Mouse (Mus musculus): ENCODE data around the gene Srebf2. TPM values are rescaled to one million over a fixed set of nuclear protein-coding genes. Genes with fewer than 3 reads are reported as not detected.

The Srebf2 gene
- polyA plus RNA-seq, 1 experiment from 2014 or later, result 101 TPM

- 96% methylated on average over 10 of the region's 10 CpGs for WGBS
- peaks cover 35% of the 10 kb centered on the region for H3K4me1 ChIP-seq (replicated peaks; ENCODE audit: control insufficient read depth, insufficient read depth, low read length)
- H3K27me3 ChIP-seq (replicated peaks; ENCODE audit: control insufficient read depth, insufficient read depth, low read length), result no peaks in the 10 kb centered on the region; the same call in 1 of the 2 replicates
- DNase-seq (ENCODE audit: low spot score) (no peak), ATAC-seq (replicated peaks; ENCODE audit: low FRiP score) (no peak)
- H3K27ac ChIP-seq (ENCODE audit: low read depth, low read length), result no peak overlapping the region
- H3K4me3 ChIP-seq (ENCODE audit: low read depth, low read length), result no peak overlapping the region
- no peak overlapping the region for H3K4me2 ChIP-seq
- no peaks in the 10 kb centered on the region for H3K9me3 ChIP-seq (ENCODE audit: control insufficient read depth, low read length)
- H3K36me3 ChIP-seq (ENCODE audit: control insufficient read depth, insufficient read depth, low read length), result peaks cover 49% of the 10 kb centered on the region
- no peak overlapping the region for H3K9ac ChIP-seq (ENCODE audit: low read depth, low read length)
Measured at GRCm38 (mm10) chr15:82188481-82189240, 41.7 kb downstream of the Srebf2 start.

GRCm38 (mm10) chr15:82192617-82193016, 45.6 kb downstream of the Srebf2 start:
- H3K4me2 ChIP-seq, result no peak overlapping the region
- H3K27ac ChIP-seq (ENCODE audit: low read depth, low read length), result no peak overlapping the region
- no peaks in the 10 kb centered on the region for H3K27me3 ChIP-seq (replicated peaks; ENCODE audit: control insufficient read depth, insufficient read depth, low read length)
- no peak overlapping the region for H3K9ac ChIP-seq (ENCODE audit: low read depth, low read length)
- DNase-seq (ENCODE audit: low spot score) (no peak), ATAC-seq (replicated peaks; ENCODE audit: low FRiP score) (no peak)
- H3K4me3 ChIP-seq (ENCODE audit: low read depth, low read length), result no peak overlapping the region
- peaks cover 64% of the 10 kb centered on the region for H3K36me3 ChIP-seq (ENCODE audit: control insufficient read depth, insufficient read depth, low read length)
- 84% methylated on average over 8 of the region's 8 CpGs for WGBS
- H3K9me3 ChIP-seq (ENCODE audit: control insufficient read depth, low read length), result no peaks in the 10 kb centered on the region
- H3K4me1 ChIP-seq (replicated peaks; ENCODE audit: control insufficient read depth, insufficient read depth, low read length), result no peaks in the 10 kb centered on the region

GRCm38 (mm10) chr15:82196300-82196699, 49.3 kb downstream of the Srebf2 start:
- Histone ChIP-seq H3K36me3 (ENCODE audit: control insufficient read depth, insufficient read depth, low read length) (peaks cover 61% of the 10 kb centered on the region), H3K9me3 (ENCODE audit: control insufficient read depth, low read length) (no peaks in the 10 kb centered on the region), H3K27ac (ENCODE audit: low read depth, low read length) (no peak overlapping the region), H3K4me3 (ENCODE audit: low read depth, low read length) (no peak overlapping the region), H3K4me2 (no peak overlapping the region), H3K9ac (ENCODE audit: low read depth, low read length) (no peak overlapping the region), H3K27me3 (replicated peaks; ENCODE audit: control insufficient read depth, insufficient read depth, low read length) (no peaks in the 10 kb centered on the region), H3K4me1 (replicated peaks; ENCODE audit: control insufficient read depth, insufficient read depth, low read length) (no peaks in the 10 kb centered on the region)
- ATAC-seq (replicated peaks; ENCODE audit: low FRiP score) (no peak), DNase-seq (ENCODE audit: low spot score) (no peak)
- whole genome bisulfite sequencing, result 83% methylated on average over 12 of the region's 12 CpGs

GRCm38 (mm10) chr15:82197246-82197750, 50.3 kb downstream of the Srebf2 start:
- DNase-seq (ENCODE audit: low spot score) (no peak), ATAC-seq (replicated peaks; ENCODE audit: low FRiP score) (no peak)
- 85% methylated on average over 10 of the region's 10 CpGs for WGBS
- Histone ChIP-seq H3K27ac (ENCODE audit: low read depth, low read length) (peak overlapping the region; percentile 21; the same call in 1 of the 2 replicates), H3K9ac (ENCODE audit: low read depth, low read length) (no peak overlapping the region), H3K4me2 (no peak overlapping the region), H3K27me3 (replicated peaks; ENCODE audit: control insufficient read depth, insufficient read depth, low read length) (no peaks in the 10 kb centered on the region), H3K4me3 (ENCODE audit: low read depth, low read length) (no peak overlapping the region), H3K9me3 (ENCODE audit: control insufficient read depth, low read length) (no peaks in the 10 kb centered on the region), H3K36me3 (ENCODE audit: control insufficient read depth, insufficient read depth, low read length) (peaks cover 61% of the 10 kb centered on the region), H3K4me1 (replicated peaks; ENCODE audit: control insufficient read depth, insufficient read depth, low read length) (no peaks in the 10 kb centered on the region)

- H3K36me3 ChIP-seq (ENCODE audit: control insufficient read depth, insufficient read depth, low read length), result peaks cover 57% of the 10 kb centered on the region
- DNase-seq (ENCODE audit: low spot score) (no peak), ATAC-seq (replicated peaks; ENCODE audit: low FRiP score) (no peak)
- H3K4me3 ChIP-seq (ENCODE audit: low read depth, low read length), result no peak overlapping the region
- no peak overlapping the region for H3K9ac ChIP-seq (ENCODE audit: low read depth, low read length)
- 73% methylated on average over 11 of the region's 11 CpGs for WGBS
- H3K27ac ChIP-seq (ENCODE audit: low read depth, low read length), result peak overlapping the region; percentile 36; the same call in 1 of the 2 replicates
- no peaks in the 10 kb centered on the region for H3K27me3 ChIP-seq (replicated peaks; ENCODE audit: control insufficient read depth, insufficient read depth, low read length)
- H3K4me2 ChIP-seq, result no peak overlapping the region
- no peaks in the 10 kb centered on the region for H3K9me3 ChIP-seq (ENCODE audit: control insufficient read depth, low read length)
- H3K4me1 ChIP-seq (replicated peaks; ENCODE audit: control insufficient read depth, insufficient read depth, low read length), result no peaks in the 10 kb centered on the region
Measured at GRCm38 (mm10) chr15:82197937-82198336, 51.0 kb downstream of the Srebf2 start.

- no peaks in the 10 kb centered on the region for H3K27me3 ChIP-seq (replicated peaks; ENCODE audit: control insufficient read depth, insufficient read depth, low read length)
- no peaks in the 10 kb centered on the region for H3K4me1 ChIP-seq (replicated peaks; ENCODE audit: control insufficient read depth, insufficient read depth, low read length)
- ATAC-seq (replicated peaks; ENCODE audit: low FRiP score), result no peak
- no peak overlapping the region for H3K4me2 ChIP-seq
- H3K4me3 ChIP-seq (ENCODE audit: low read depth, low read length), result no peak overlapping the region
- H3K9me3 ChIP-seq (ENCODE audit: control insufficient read depth, low read length), result no peaks in the 10 kb centered on the region
- H3K27ac ChIP-seq (ENCODE audit: low read depth, low read length), result peak overlapping the region; percentile 36; the same call in 1 of the 2 replicates
- WGBS, result 69% methylated on average over 7 of the region's 7 CpGs
- H3K9ac ChIP-seq (ENCODE audit: low read depth, low read length), result no peak overlapping the region
- H3K36me3 ChIP-seq (ENCODE audit: control insufficient read depth, insufficient read depth, low read length), result peaks cover 57% of the 10 kb centered on the region
- DNase-seq (ENCODE audit: low spot score), result no peak
Measured at GRCm38 (mm10) chr15:82198342-82198741, 51.4 kb downstream of the Srebf2 start.

- 86% methylated on average over 12 of the region's 12 CpGs for WGBS
- H3K27ac ChIP-seq (ENCODE audit: low read depth, low read length), result no peak overlapping the region
- peaks cover 52% of the 10 kb centered on the region for H3K36me3 ChIP-seq (ENCODE audit: control insufficient read depth, insufficient read depth, low read length)
- H3K9ac ChIP-seq (ENCODE audit: low read depth, low read length), result no peak overlapping the region
- no peak overlapping the region for H3K4me3 ChIP-seq (ENCODE audit: low read depth, low read length)
- H3K27me3 ChIP-seq (replicated peaks; ENCODE audit: control insufficient read depth, insufficient read depth, low read length), result no peaks in the 10 kb centered on the region
- no peak for DNase-seq (ENCODE audit: low spot score)
- ATAC-seq (replicated peaks; ENCODE audit: low FRiP score), result no peak
- H3K4me2 ChIP-seq, result no peak overlapping the region
- no peaks in the 10 kb centered on the region for H3K9me3 ChIP-seq (ENCODE audit: control insufficient read depth, low read length)
- no peaks in the 10 kb centered on the region for H3K4me1 ChIP-seq (replicated peaks; ENCODE audit: control insufficient read depth, insufficient read depth, low read length)
Measured at GRCm38 (mm10) chr15:82199546-82199945, 52.6 kb downstream of the Srebf2 start.

GRCm38 (mm10) chr15:82202086-82202485, 55.1 kb downstream of the Srebf2 start:
- Histone ChIP-seq H3K27me3 (replicated peaks; ENCODE audit: control insufficient read depth, insufficient read depth, low read length) (peaks cover 21% of the 10 kb centered on the region), H3K9ac (ENCODE audit: low read depth, low read length) (no peak overlapping the region), H3K27ac (ENCODE audit: low read depth, low read length) (no peak overlapping the region), H3K36me3 (ENCODE audit: control insufficient read depth, insufficient read depth, low read length) (peaks cover 32% of the 10 kb centered on the region), H3K4me3 (ENCODE audit: low read depth, low read length) (no peak overlapping the region), H3K4me1 (replicated peaks; ENCODE audit: control insufficient read depth, insufficient read depth, low read length) (0 out of 2 replicates have a peak, but pooled peaks cover 4% of the 10 kb centered on the region), H3K4me2 (no peak overlapping the region), H3K9me3 (ENCODE audit: control insufficient read depth, low read length) (no peaks in the 10 kb centered on the region)
- no peak for DNase-seq (ENCODE audit: low spot score)
- no peak for ATAC-seq (replicated peaks; ENCODE audit: low FRiP score)
- 87% methylated on average over 6 of the region's 6 CpGs for WGBS

- H3K4me2 ChIP-seq, result no peak overlapping the region
- peaks cover 25% of the 10 kb centered on the region for H3K36me3 ChIP-seq (ENCODE audit: control insufficient read depth, insufficient read depth, low read length)
- H3K27me3 ChIP-seq (replicated peaks; ENCODE audit: control insufficient read depth, insufficient read depth, low read length), result peaks cover 31% of the 10 kb centered on the region
- ATAC-seq (replicated peaks; ENCODE audit: low FRiP score), result no peak
- H3K4me1 ChIP-seq (replicated peaks; ENCODE audit: control insufficient read depth, insufficient read depth, low read length), result peaks cover 4% of the 10 kb centered on the region; the same call in 1 of the 2 replicates
- no peak overlapping the region for H3K9ac ChIP-seq (ENCODE audit: low read depth, low read length)
- H3K27ac ChIP-seq (ENCODE audit: low read depth, low read length), result no peak overlapping the region
- 89% methylated on average over 10 of the region's 10 CpGs for WGBS
- no peak for DNase-seq (ENCODE audit: low spot score)
- no peak overlapping the region for H3K4me3 ChIP-seq (ENCODE audit: low read depth, low read length)
- H3K9me3 ChIP-seq (ENCODE audit: control insufficient read depth, low read length), result no peaks in the 10 kb centered on the region
Measured at GRCm38 (mm10) chr15:82203090-82203489, 56.1 kb downstream of the Srebf2 start.

Measured in liver, embryonic 11.5 days (tissue).